Mouse (Mus musculus) embryonic fibroblast, embryonic 13.5 days (primary cell): ENCODE measurements around the gene C530008M17Rik.

ENCODE experiments used
- CTCF ChIP-seq: IDR thresholded peaks from 2 replicates; pipeline ENCODE4 v1.5.1; 2011; ENCODE audit warnings: mild to moderate bottlenecking, control low read depth, low read length, moderate library complexity, borderline replicate concordance; ENCODE audit not compliant: insufficient read depth
- POLR2A ChIP-seq: IDR thresholded peaks from 2 replicates; pipeline ENCODE4 v1.6.1; 2011; ENCODE audit warnings: low read depth, mild to moderate bottlenecking, control low read depth, low read length, moderate library complexity

- no peak for TF ChIP-seq CTCF
- TF ChIP-seq POLR2A, result no peak
Observed at GRCm38 (mm10) chr5:76656212-76656611, at the start of gene C530008M17Rik.
